Mouse (Mus musculus): ENCODE measurements around the gene Gm21858. TPM values are rescaled to one million over a fixed set of nuclear protein-coding genes. Genes with fewer than 3 reads are reported as not detected.
"Not testable (repeated sequence)": the region's sequence is repeated elsewhere in the genome, so short reads cannot be mapped to it uniquely, and the experiment has no call there.

The Gm21858 gene
- not detected in 2 replicates for total RNA-seq (2017)

DNA sequence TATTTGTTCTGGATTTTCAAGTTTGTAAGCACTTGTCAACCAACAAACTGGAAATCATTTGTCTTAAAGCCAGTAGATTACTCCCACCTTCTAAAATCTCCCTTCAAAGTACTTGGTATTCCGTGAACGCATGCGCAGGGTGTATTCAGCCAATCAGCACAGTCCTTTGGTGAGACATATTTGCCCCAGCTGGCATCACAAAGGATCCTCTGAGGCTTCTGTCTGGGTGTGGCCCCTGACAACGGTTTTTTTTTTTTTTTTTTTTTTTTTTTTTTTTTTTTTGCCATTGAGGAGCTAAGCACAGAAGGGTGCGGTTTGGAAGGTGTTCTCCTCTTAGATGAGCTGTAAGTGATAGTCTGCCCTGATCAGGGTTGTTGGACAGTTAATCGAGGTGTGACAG is at the start of gene Gm21858:
TSS of gene Gm21858 (plus strand) at position 301 of the 400 bp plus-strand sequence.
- not testable (repeated sequence) for ATAC-seq (replicated peaks; ENCODE audit: low read depth, poor library complexity, severe bottlenecking)

Data from common myeloid progenitor, adult 5-6 weeks (primary cell).